Mouse (Mus musculus) heart, adult 2 months (tissue): ENCODE measurements at regions not wholly inside any gene's neighbourhood (a gene's known extent, or its start where the extent isn't known, plus 50 kb on each side); places are given as distances from the start of the nearest gene placed in this dataset.

Source experiments
- DNase-seq, 2 experiments: peaks; one replicate each; pipeline ENCODE4 v3.0.0; 2021
- H3K27ac ChIP-seq: fragments of 200-600 bp; 2 replicates; pipeline ENCODE4 v1.8.1; 2022
- H3K27me3 ChIP-seq: fragments of 200-500 bp; 2 replicates; pipeline ENCODE4 v1.6.1; 2012; ENCODE audit warnings: mild to moderate bottlenecking, low read length, inconsistent platforms, mixed read lengths; ENCODE audit not compliant: control insufficient read depth, insufficient read depth
- H3K36me3 ChIP-seq: fragments of 200-500 bp; 2 replicates; pipeline ENCODE4 v1.6.1; 2012; ENCODE audit warnings: low read length, inconsistent platforms; ENCODE audit not compliant: control insufficient read depth, insufficient read depth
- H3K4me1 ChIP-seq: fragments of 200-500 bp; 2 replicates; pipeline ENCODE4 v1.6.1; 2011; ENCODE audit warnings: low read length; ENCODE audit not compliant: control insufficient read depth, insufficient read depth
- H3K4me3 ChIP-seq: fragments of 200-600 bp; 2 replicates; pipeline ENCODE4 v1.8.1; 2022
- H3K79me2 ChIP-seq: fragments of 200-500 bp; replicated peaks from 2 replicates; pipeline ENCODE4 v1.6.1; 2012; ENCODE audit warnings: mild to moderate bottlenecking, inconsistent platforms, low read length, moderate library complexity, mixed read lengths; ENCODE audit not compliant: control insufficient read depth, insufficient read depth
- H3K9ac ChIP-seq: fragments of 200-500 bp; 2 replicates; pipeline ENCODE4 v1.6.1; 2012; ENCODE audit warnings: low read depth, mild to moderate bottlenecking, control low read depth, inconsistent platforms, low read length, mixed read lengths
- CTCF ChIP-seq: fragments of 200-600 bp; IDR thresholded peaks from 2 replicates; pipeline ENCODE4 v1.8.1; 2022; ENCODE audit warnings: antibody characterized with exemption, mild to moderate bottlenecking, moderate library complexity
- EP300 ChIP-seq: fragments of 200-500 bp; IDR thresholded peaks from 2 replicates; pipeline ENCODE4 v1.6.1; 2011; ENCODE audit warnings: low read depth, low read length, control low read depth; ENCODE audit not compliant: insufficient read depth
- POLR2A ChIP-seq: fragments of 200-500 bp; IDR thresholded peaks from 2 replicates; pipeline ENCODE4 v1.6.1; 2011; ENCODE audit warnings: mild to moderate bottlenecking, low read depth, low read length, control low read depth; ENCODE audit not compliant: insufficient read depth
- WGBS: fragments of 180-500 bp; shearing (Covaris S2); methylation state at CpG from one replicate; pipeline ENCODE4 v1.1.7; 2018; 5-methylcytosine and 5-hydroxymethylcytosine counted together
- intact Hi-C: fragments of 180-260 bp; cut with DNase I; formaldehyde crosslinking; loops from one replicate; pipeline ENCODE4 v1.15.1; 2025

GRCm38 (mm10) chr16:57881575-57882094, 127.1 kb upstream of the Col8a1 start:
- H3K27me3 ChIP-seq = no peaks in the 10 kb centered on the region
- no peak overlapping the region for H3K27ac ChIP-seq
- 69% methylated on average over 8 of the region's 8 CpGs for WGBS
- no peak overlapping the region for H3K9ac ChIP-seq
- H3K36me3 ChIP-seq = no peaks in the 10 kb centered on the region
- H3K79me2 ChIP-seq = no peaks in the 10 kb centered on the region
- H3K4me1 ChIP-seq = no peaks in the 10 kb centered on the region
- intact Hi-C loops = no loop called here
- H3K4me3 ChIP-seq = no peak overlapping the region
- TF ChIP-seq EP300 (no peak), CTCF (no peak), POLR2A (no peak)
- DNase-seq = no peak

DNA sequence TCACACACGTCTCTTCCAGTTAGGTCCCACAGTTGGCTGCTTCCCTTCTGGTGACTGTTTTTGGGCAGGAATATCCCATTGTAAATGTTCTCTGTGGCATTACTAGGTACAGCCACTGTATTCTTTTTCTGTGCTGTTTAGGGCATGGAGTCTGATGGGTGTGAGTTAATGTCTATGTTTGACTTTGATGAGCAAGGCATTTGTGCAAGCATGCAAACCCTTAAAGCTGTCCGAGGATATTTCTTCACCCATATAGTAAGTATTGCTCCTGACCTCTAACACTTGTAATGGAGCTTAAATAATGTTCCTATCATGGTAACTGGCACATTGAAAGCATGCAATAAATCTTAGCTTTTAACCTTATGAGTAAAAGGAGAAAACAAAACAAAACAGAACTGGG, 133.6 kb upstream of the Col8a1 start:
- DNase-seq = no peak
- TF ChIP-seq POLR2A = no peak
- TF ChIP-seq EP300 = no peak
- no peak for TF ChIP-seq CTCF
- no peak overlapping the region for H3K27ac ChIP-seq
- peaks cover 2% of the 10 kb centered on the region; the same call in 1 of the 2 replicates for H3K4me1 ChIP-seq
- intact Hi-C loops = no loop called here
- H3K9ac ChIP-seq = no peak overlapping the region
- 68% methylated on average over 2 of the region's 2 CpGs for WGBS
- no peak overlapping the region for H3K4me3 ChIP-seq
- H3K36me3 ChIP-seq = no peaks in the 10 kb centered on the region
- no peaks in the 10 kb centered on the region for H3K79me2 ChIP-seq
- H3K27me3 ChIP-seq = no peaks in the 10 kb centered on the region

GRCm38 (mm10) chr16:57888553-57888952, 134.0 kb upstream of the Col8a1 start:
- Histone ChIP-seq H3K4me3 (no peak overlapping the region), H3K27me3 (no peaks in the 10 kb centered on the region), H3K36me3 (no peaks in the 10 kb centered on the region), H3K27ac (no peak overlapping the region), H3K9ac (no peak overlapping the region), H3K4me1 (peaks cover 2% of the 10 kb centered on the region; the same call in 1 of the 2 replicates), H3K79me2 (no peaks in the 10 kb centered on the region)
- DNase-seq = no peak
- 80% methylated on average over 2 of the region's 2 CpGs for WGBS
- intact Hi-C loops = no loop called here
- TF ChIP-seq EP300 (no peak), CTCF (no peak), POLR2A (no peak)

GRCm38 (mm10) chr16:57890135-57890534, 135.6 kb upstream of the Col8a1 start:
- Histone ChIP-seq H3K4me1 (peaks cover 2% of the 10 kb centered on the region; the same call in 1 of the 2 replicates), H3K4me3 (no peak overlapping the region), H3K27me3 (no peaks in the 10 kb centered on the region), H3K27ac (no peak overlapping the region), H3K79me2 (no peaks in the 10 kb centered on the region), H3K9ac (no peak overlapping the region), H3K36me3 (no peaks in the 10 kb centered on the region)
- 81% methylated on average over 5 of the region's 5 CpGs for WGBS
- TF ChIP-seq POLR2A (no peak), CTCF (no peak), EP300 (no peak)
- DNase-seq = no peak
- intact Hi-C loops = no loop called here

DNA sequence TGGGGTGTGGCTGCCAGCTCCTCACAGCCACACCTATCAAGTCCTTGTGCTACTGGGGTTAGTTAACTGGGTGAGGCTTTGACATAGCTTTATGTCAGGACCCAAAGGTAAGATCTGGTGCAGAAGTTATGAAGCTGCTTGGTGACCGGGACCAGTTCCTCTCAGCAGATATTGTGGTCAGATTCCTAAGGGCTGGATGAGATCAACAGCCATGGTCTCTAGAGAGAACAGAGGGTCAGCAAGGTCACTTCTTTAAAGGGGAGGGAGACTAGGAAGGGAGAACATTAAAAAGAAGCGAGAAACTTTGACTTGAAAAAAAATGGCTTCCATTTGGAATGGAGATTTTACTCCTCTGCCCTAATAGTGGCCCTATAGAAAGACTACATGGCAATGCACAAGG, 138.6 kb upstream of the Col8a1 start:
- Histone ChIP-seq H3K36me3 (no peaks in the 10 kb centered on the region), H3K4me3 (no peak overlapping the region), H3K27me3 (no peaks in the 10 kb centered on the region), H3K79me2 (no peaks in the 10 kb centered on the region), H3K27ac (no peak overlapping the region; the same call in 1 of the 2 replicates), H3K4me1 (peaks cover 2% of the 10 kb centered on the region; the same call in 1 of the 2 replicates), H3K9ac (no peak overlapping the region)
- DNase-seq = peak in 1 of 2 experiments; percentile 20
- WGBS = 62% methylated on average over 2 of the region's 2 CpGs
- intact Hi-C loops = no loop called here
- TF ChIP-seq EP300 (no peak), CTCF (no peak), POLR2A (no peak)

- WGBS = 69% methylated on average over 5 of the region's 5 CpGs
- Histone ChIP-seq H3K79me2 (no peaks in the 10 kb centered on the region), H3K27me3 (no peaks in the 10 kb centered on the region), H3K27ac (no peak overlapping the region), H3K4me1 (peaks cover 2% of the 10 kb centered on the region; the same call in 1 of the 2 replicates), H3K36me3 (no peaks in the 10 kb centered on the region), H3K4me3 (no peak overlapping the region), H3K9ac (no peak overlapping the region)
- TF ChIP-seq POLR2A (no peak), CTCF (no peak), EP300 (no peak)
- intact Hi-C loops = no loop called here
- DNase-seq = no peak
These were observed 139.3 kb upstream of the Col8a1 start for GRCm38 (mm10) chr16:57893698-57894352.
